ENCODE assay signal across 23 mouse cellular contexts in the genomic region with DNA sequence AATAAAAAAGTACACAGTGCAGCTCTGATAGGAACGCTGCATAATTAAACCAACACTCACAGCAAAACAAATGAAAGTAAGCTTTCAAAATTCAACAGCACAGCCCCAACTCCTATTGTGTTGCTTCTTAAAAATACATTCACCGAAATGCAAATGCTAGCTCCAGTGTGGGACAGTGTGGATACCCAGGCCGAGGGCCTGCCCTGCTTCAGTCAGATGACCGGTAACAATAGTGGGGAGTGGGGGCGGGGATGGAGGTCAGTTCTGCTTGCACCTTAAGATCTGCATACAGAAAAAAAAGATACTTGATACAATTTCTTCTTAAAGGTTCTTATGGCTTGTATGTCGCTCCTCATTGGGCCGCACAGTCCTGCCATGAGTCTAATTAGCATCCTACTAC.
DNase-seq lines count a peak whose midpoint lies in the region; ATAC-seq and TF ChIP-seq lines count a peak whose summit lies in the region.
"Had no signal": no experiment of that assay in that cellular context is flagged by ENCODE, and none has a peak within 500 bp of the region (broad histone marks: within the 10 kb centered on the region; RNA-seq: fewer than 3 reads in every experiment).

No protein-coding gene starts in this region.

- no peak for TF ChIP-seq CTCF in kidney, adult 2 months (conservative IDR thresholded peaks at IDR 0.05; ENCODE audit: insufficient read depth, insufficient read length, low read depth, low read length)

- H3K27me3 ChIP-seq in kidney, embryonic 15.5 days, result no peaks in the 10 kb centered on the region
- no peaks in the 10 kb centered on the region for H3K27me3 ChIP-seq in kidney, adult 2 months (replicated peaks; ENCODE audit: control insufficient read depth, insufficient read depth, low read length)
- peaks cover 68% of the 10 kb centered on the region for H3K27me3 ChIP-seq in forebrain, embryonic 13.5 days
- no peaks in the 10 kb centered on the region for H3K27me3 ChIP-seq in hindbrain, embryonic 13.5 days
- H3K27me3 ChIP-seq in midbrain, embryonic 15.5 days (replicated peaks), result no peaks in the 10 kb centered on the region
- H3K27me3 ChIP-seq: heart, embryonic 15.5 days; lung, embryonic 15.5 days; Patski had no signal

- no peak for DNase-seq in kidney, adult 2 months
- no peak for DNase-seq in T-cell, adult 2 months (ENCODE audit: low spot score)
- DNase-seq in yolk sac, embryonic 10.5 days (ENCODE audit: low spot score), result no peak
- DNase-seq: adrenal gland, postnatal 14 days; cerebellum, adult 11-12 months; gastrocnemius, postnatal 14 days; heart, adult 18-20 months; kidney, postnatal 14 days; lung, postnatal 4 days; right cerebral cortex, postnatal 14 days; thymus, postnatal 36 days had no signal

- 76% methylated on average over 7 of the region's 7 CpGs for WGBS in kidney, embryonic 15.5 days
- WGBS in kidney, adult 2 months, result 92% methylated on average over 7 of the region's 7 CpGs
- 25% methylated on average over 7 of the region's 7 CpGs for WGBS in forebrain, embryonic 13.5 days
- WGBS in hindbrain, embryonic 13.5 days, result 41% methylated on average over 7 of the region's 7 CpGs
- WGBS in midbrain, embryonic 15.5 days, result 37% methylated on average over 7 of the region's 7 CpGs

- no peak overlapping the region for H3K4me2 ChIP-seq in kidney, embryonic 15.5 days
- H3K4me2 ChIP-seq in forebrain, embryonic 13.5 days, result peak overlapping the region; percentile 54
- peak overlapping the region; percentile 43; the same call in 1 of the 2 replicates for H3K4me2 ChIP-seq in hindbrain, embryonic 13.5 days
- H3K4me2 ChIP-seq in midbrain, embryonic 15.5 days, result no peak overlapping the region; the same call in 1 of the 2 replicates
- H3K4me2 ChIP-seq: heart, embryonic 15.5 days; lung, embryonic 15.5 days had no signal

- ATAC-seq in kidney, embryonic 15.5 days (replicated peaks; ENCODE audit: low FRiP score), result no peak
- ATAC-seq in forebrain, embryonic 13.5 days, result peak; percentile 63; the same call in 1 of the 2 replicates
- ATAC-seq in hindbrain, embryonic 13.5 days (ENCODE audit: low FRiP score), result no peak
- ATAC-seq in midbrain, embryonic 15.5 days (replicated peaks), result no peak
- ATAC-seq: activated CD4-positive, CD25-positive, alpha-beta regulatory T cell, adult 4 months; intestine, postnatal 0 days; Patski had no signal

- H3K36me3 ChIP-seq in kidney, embryonic 15.5 days, result no peaks in the 10 kb centered on the region
- no peaks in the 10 kb centered on the region for H3K36me3 ChIP-seq in kidney, adult 2 months (ENCODE audit: control insufficient read depth, insufficient read depth, low read length)
- no peaks in the 10 kb centered on the region for H3K36me3 ChIP-seq in forebrain, embryonic 13.5 days (ENCODE audit: poor library complexity, severe bottlenecking)
- no peaks in the 10 kb centered on the region for H3K36me3 ChIP-seq in hindbrain, embryonic 13.5 days
- H3K36me3 ChIP-seq in midbrain, embryonic 15.5 days (replicated peaks), result no peaks in the 10 kb centered on the region
- H3K36me3 ChIP-seq: heart, embryonic 15.5 days; lung, embryonic 15.5 days had no signal

- H3K27ac ChIP-seq in kidney, embryonic 15.5 days, result 0 out of 2 replicates have a peak overlapping the region, but pooled peaks have one; percentile 27
- no peak overlapping the region for H3K27ac ChIP-seq in kidney, adult 2 months (ENCODE audit: insufficient read depth, low read depth, low read length)
- peak overlapping the region; percentile 32; the same call in 1 of the 2 replicates for H3K27ac ChIP-seq in forebrain, embryonic 13.5 days
- H3K27ac ChIP-seq in hindbrain, embryonic 13.5 days, result no peak overlapping the region
- H3K27ac ChIP-seq in midbrain, embryonic 15.5 days, result peak overlapping the region; percentile 74
- H3K27ac ChIP-seq: heart, embryonic 15.5 days; layer of hippocampus, adult 2 months; liver, embryonic 14.5 days; lung, embryonic 15.5 days had no signal

- no peak for TF ChIP-seq POLR2A in kidney, adult 2 months (IDR thresholded peaks at IDR 0.05; ENCODE audit: low read depth, low read length)

- peaks cover 23% of the 10 kb centered on the region for H3K4me1 ChIP-seq in kidney, embryonic 15.5 days
- H3K4me1 ChIP-seq in kidney, adult 2 months (ENCODE audit: control insufficient read depth, insufficient read depth, low read length), result no peaks in the 10 kb centered on the region
- peaks cover 41% of the 10 kb centered on the region for H3K4me1 ChIP-seq in forebrain, embryonic 13.5 days
- H3K4me1 ChIP-seq in hindbrain, embryonic 13.5 days (replicated peaks), result peaks cover 20% of the 10 kb centered on the region
- H3K4me1 ChIP-seq in midbrain, embryonic 15.5 days, result peaks cover 38% of the 10 kb centered on the region
- H3K4me1 ChIP-seq: heart, embryonic 15.5 days had no signal

- H3K9ac ChIP-seq in kidney, embryonic 15.5 days, result no peak overlapping the region
- H3K9ac ChIP-seq in forebrain, embryonic 13.5 days, result no peak overlapping the region
- no peak overlapping the region for H3K9ac ChIP-seq in hindbrain, embryonic 13.5 days
- no peak overlapping the region for H3K9ac ChIP-seq in midbrain, embryonic 15.5 days
- H3K9ac ChIP-seq: heart, embryonic 15.5 days; liver, embryonic 14.5 days; lung, embryonic 15.5 days had no signal

- H3K9me3 ChIP-seq in kidney, embryonic 15.5 days (replicated peaks), result no peaks in the 10 kb centered on the region
- H3K9me3 ChIP-seq in forebrain, embryonic 13.5 days (replicated peaks), result no peaks in the 10 kb centered on the region
- no peaks in the 10 kb centered on the region for H3K9me3 ChIP-seq in hindbrain, embryonic 13.5 days
- no peaks in the 10 kb centered on the region for H3K9me3 ChIP-seq in midbrain, embryonic 15.5 days
- H3K9me3 ChIP-seq: heart, embryonic 15.5 days; lung, embryonic 15.5 days had no signal

- no peak overlapping the region for H3K4me3 ChIP-seq in kidney, embryonic 15.5 days (replicated peaks)
- no peak overlapping the region for H3K4me3 ChIP-seq in kidney, adult 2 months (ENCODE audit: insufficient read depth, low read depth, low read length)
- H3K4me3 ChIP-seq in forebrain, embryonic 13.5 days, result no peak overlapping the region
- no peak overlapping the region for H3K4me3 ChIP-seq in hindbrain, embryonic 13.5 days
- H3K4me3 ChIP-seq in midbrain, embryonic 15.5 days, result no peak overlapping the region
- H3K4me3 ChIP-seq: erythroblast, embryonic 14.5 days; heart, embryonic 15.5 days; lung, embryonic 15.5 days had no signal

Comparison
In these comparisons a context has a peak if more than half of its experiments do, and no peak if none do; other contexts are left out.
1. H3K27ac ChIP-seq: peak in kidney, embryonic 15.5 days (single experiment), forebrain, embryonic 13.5 days (single experiment) and midbrain, embryonic 15.5 days (single experiment); none in kidney, adult 2 months (single experiment) and hindbrain, embryonic 13.5 days (single experiment).
2. H3K4me2 ChIP-seq: peak in forebrain, embryonic 13.5 days (single experiment) and hindbrain, embryonic 13.5 days (single experiment); none in kidney, embryonic 15.5 days (single experiment) and midbrain, embryonic 15.5 days (single experiment).